Mouse (Mus musculus) midbrain, embryonic 14.5 days (tissue): Measurements from ENCODE around the gene Crmp1. TPM values are rescaled to one million over a fixed set of nuclear protein-coding genes. Genes with fewer than 3 reads are reported as not detected.

Experiments used
- polyA plus RNA-seq: library from polyadenylated mRNA; unstranded; fragments of >200 nt; fragmentation: Nextera tagmentation; extraction: Ambion mirVana; gene quantifications from 2 replicates; pipeline ENCODE4 v1.2.1, GENCODE M21; 2014

Crmp1 gene
- polyA plus RNA-seq, 1 experiment from 2014 or later = 906 TPM

Other genes with a start within 250 kb of the Crmp1 start
- gene Gm1043, start 156.6 kb upstream of the Crmp1 start, polyA plus RNA-seq = 1.7 and 2.0 TPM in 2 replicates
- 3.3 and 4.0 TPM in 2 replicates for gene Evc, start 95.0 kb downstream of the Crmp1 start, polyA plus RNA-seq
- 5.5 and 6.0 TPM in 2 replicates for gene Evc2, start 96.6 kb downstream of the Crmp1 start, polyA plus RNA-seq